Mouse (Mus musculus): ENCODE data around the gene Phf21a.
A peak's percentile ranks its signal among the peaks of the same experiment; 100 is the strongest.

DNA sequence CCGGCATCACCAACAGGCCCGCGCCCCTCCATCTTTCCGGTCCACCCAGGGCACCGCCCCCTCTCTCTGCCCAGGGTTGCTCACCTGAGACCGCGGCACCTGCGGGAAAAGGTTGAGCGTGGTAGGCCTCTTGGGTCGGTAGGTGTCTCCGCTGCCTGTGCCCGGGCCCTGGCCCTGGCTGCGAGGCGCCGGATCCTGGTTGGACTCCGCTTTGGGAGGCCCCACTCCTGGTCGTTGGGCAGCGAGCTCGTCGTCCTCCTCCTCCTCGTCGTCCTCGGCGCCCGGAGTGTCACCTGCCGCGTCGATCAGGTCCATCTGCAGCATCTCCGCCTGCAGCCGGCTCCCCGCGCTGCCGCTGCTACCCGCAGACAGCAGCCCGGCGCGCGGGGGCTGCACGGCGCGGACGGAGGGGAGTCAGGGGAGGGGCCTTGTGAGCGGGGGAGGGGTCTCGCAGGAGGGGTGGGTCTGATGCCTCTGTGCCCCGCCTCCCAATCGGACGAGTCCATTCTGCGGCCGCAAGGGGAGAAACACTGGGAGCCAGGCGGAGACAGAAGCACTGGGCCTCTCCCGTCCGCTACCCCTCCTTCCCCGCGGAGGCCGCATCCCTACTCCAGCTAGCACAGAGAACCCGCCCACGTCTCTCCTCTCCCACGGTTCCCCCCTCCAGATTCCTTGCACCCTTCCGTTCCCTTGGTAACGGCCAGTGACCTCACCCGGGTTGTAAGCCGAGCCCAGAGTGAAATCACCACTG is 296.1 kb downstream of the Phf21a start:
- no peak for TF ChIP-seq CTCF (IDR thresholded peaks at IDR 0.05; ENCODE audit: insufficient read depth, low read depth, low read length)
- TF ChIP-seq POLR2A (IDR thresholded peaks at IDR 0.05; ENCODE audit: insufficient read depth, low read depth, low read length): peak; percentile 78
